Mouse (Mus musculus) NIH3T3 (cell line): ENCODE measurements around the gene Stmn1.
A peak's percentile ranks its signal among the peaks of the same experiment; 100 is the strongest.

Experiments used
- DNase-seq: peaks from one replicate; pipeline ENCODE4 v3.0.0-alpha.2; 2012; ENCODE audit warnings: low read depth

Gene Stmn1

DNA sequence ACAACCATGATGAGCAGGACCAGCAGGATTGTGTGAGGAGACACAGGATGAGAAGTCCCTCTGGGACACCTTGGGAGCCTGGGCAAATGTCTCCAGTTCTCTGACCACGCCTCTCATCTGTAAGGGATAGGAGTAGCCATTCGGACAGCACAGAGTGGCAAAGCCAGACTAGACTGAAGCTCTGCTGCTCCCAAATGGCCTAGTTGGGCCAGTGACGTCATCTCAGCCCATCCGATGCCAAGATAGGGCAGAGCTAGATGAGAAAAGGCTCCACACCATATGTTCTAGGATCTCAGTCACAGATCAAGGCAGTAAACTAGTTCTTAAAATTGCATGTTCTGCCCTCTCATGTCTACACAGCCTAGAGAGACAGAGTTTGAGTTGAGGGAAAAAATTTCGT, 9.3 kb upstream of the Stmn1 start:
- DNase-seq, result peak; percentile 26

- no peak for DNase-seq
Measured at GRCm38 (mm10) chr4:134460277-134460676, 7.8 kb upstream of the Stmn1 start.

GRCm38 (mm10) chr4:134461252-134461651, 6.9 kb upstream of the Stmn1 start:
- no peak for DNase-seq

DNA sequence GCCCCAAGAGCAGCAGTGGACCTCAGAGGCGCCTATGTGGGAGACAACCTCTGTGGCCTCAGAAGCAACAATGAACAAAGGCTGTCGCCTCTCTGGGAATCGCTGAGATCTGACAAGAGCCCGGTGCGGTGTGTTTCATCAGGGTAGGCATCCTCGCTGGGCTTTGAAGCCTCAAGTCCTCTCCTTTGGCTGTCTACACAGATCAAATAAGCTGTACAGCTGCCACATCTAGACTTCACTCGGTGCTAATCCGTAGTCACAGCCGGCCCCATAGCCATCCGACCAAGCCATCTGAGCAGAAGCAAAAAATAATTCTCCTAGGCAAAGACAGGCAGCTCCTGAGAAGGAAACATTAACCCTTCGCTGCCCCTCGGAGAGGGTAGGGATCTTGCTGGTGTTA, 2.3 kb upstream of the Stmn1 start:
- no peak for DNase-seq

DNA sequence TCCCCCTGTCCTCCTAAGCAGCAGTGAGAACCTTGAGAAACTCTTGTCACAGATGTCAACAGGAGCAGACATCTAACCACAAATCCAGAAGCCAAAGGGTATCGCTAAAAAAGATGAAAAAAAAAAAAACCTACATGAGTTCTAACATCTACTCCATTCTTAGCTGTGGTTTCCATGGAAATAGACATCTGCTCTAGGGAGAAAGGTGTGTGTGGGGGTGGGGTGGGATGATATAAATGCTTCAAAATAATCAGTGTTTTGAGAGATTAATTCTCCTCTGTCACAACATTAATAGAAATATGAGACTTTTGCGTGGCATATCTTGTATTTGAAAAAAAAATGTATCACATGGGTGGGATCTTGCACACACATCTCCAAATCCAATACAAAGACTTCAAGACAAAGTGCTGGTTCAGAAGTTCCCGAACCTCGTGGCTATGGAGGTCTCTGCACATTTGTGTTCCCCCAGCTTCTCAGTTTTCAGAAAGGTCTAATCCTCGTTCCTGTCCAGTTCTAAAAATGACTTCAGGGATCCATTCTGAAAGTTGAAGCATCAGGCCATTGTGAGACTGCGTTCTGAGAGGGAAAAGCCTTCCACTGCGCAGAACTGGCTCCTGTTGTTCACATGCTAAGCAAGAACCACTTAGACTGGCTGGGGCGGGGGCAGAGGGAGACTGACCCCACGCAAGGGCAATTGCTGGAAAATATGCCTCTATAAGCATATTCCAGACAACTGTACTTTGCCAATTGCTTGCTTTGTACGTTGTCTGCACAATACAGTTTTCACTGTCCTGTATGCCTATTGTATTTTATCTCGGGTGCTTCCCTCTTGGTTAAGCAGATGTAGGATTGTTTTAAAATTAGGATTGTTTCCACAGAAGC, 1.5 kb upstream of the Stmn1 start:
- DNase-seq, result no peak

- no peak for DNase-seq
Measured at GRCm38 (mm10) chr4:134467435-134468214, 495 bp upstream of the Stmn1 start.

DNA sequence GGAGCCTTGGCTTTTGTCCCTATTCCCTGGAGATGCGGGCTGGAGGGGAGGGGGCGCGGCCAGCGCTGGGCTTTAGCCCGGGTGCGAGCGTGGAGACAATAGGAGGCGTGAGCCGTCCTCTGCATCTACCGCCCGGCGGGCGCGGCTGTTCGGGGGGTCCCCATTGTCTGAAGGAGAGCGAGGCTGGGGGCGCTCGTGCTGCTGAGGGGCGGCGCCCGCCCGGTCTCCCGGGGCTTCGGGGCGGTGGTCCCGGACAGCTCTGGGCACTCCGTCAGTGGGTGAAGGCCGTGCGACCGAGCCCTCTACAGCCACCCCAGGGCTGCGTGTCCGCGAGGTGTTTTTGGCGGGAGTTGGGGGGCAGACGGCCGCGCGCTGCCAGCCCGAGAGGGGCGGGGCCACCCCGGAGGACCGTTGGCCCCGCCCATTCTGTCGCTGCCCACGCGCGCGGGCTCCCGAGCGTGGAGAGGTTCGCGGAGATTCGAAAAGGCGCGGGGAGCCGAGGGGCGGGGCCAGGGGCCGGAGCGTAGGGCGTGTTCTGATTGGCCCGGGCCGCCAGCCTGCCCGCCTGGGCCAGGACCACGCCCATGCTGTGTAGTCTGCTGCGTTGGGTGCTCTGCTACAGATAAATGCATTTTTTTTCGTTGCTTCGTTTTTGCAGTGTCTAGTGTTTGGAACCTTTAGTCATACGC, 602 bp downstream of the Stmn1 start:
- DNase-seq, result peak; percentile 93

- DNase-seq, result peak; percentile 28
Measured at GRCm38 (mm10) chr4:134469341-134469796, 1.2 kb downstream of the Stmn1 start.

DNA sequence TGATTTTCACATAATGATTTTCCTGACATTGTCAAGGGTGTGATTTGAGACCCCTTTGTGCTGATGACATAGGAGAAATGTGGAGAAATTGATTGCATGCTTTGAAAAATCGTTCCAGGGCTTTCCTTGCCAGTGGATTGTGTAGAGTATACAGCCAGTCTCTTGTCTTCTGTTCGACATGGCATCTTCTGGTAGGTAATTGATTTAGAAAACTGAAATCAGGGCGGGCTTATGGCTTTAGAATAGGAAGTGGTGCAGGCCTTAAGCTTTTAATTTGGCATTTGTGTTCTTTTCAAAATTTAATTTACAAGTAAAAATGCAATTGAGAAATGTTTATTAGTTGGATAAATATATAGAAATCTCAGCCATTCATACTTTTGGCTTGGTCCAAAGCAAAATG, 1.9 kb downstream of the Stmn1 start:
- DNase-seq, result no peak

DNA sequence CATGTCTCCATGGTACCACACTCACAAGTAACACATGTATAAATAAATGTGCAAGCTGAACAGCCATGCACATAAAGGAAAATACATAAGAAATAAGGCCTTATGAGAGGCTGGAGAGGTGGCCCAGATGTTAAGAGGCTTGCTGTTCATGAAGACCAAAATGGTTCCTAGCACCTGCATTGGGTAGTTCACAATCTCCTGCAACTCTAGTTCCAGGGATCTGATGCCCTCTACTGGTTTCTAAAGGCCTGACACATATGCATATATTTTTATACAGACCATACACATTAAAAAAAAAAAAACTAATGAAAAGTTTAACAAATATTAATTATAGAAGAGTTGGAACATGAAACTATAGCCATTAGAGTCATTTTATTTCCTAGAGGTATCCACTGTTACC, 3.3 kb downstream of the Stmn1 start:
- peak; percentile 22 for DNase-seq

DNA sequence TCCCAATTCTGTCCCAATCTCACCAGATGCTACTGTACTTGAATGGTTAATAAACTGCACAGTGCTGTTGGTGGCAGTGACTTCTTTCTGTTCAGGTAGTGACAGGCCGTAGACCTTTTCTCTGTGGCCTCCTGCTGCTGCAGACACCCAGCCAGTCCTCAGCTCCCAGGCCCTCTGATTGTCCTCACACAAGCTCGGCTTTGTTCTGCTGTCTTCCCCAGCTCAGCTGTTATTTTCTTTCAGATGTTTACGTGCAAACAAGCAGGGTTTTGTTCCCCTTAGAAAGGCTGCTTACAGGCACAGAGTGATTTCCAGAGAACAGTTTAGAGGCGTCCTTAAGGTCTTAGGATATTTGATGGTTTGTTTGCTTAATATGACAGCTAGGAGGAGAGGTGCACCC, 5.6 kb downstream of the Stmn1 start:
- DNase-seq, result no peak

- no peak for DNase-seq
Measured at GRCm38 (mm10) chr4:134474240-134474639, 6.1 kb downstream of the Stmn1 start.

DNA sequence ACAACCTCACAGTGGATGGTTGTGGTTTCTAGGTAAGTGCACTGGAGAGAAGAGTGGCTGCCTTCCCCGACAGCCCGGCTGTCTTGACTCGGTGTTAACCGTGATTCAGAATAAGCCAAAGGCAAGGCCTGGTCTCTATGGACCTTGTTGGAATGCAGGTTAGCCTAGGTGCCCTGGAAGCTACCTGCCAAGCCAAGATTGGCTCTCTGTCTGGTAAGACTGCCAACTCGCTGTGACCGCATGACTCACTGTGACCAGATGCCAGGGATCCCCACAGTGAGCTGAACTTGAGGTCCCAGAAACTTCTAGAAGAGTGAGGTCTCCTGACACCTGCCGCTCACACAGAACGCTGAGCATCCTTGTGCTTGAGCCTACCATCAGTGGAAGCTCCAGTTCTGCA, 8.8 kb downstream of the Stmn1 start:
- DNase-seq, result no peak

- peak; percentile 90 for DNase-seq
Measured at GRCm38 (mm10) chr4:134478031-134478430, 9.9 kb downstream of the Stmn1 start.

- DNase-seq, result no peak
Measured at GRCm38 (mm10) chr4:134479839-134480238, 11.7 kb downstream of the Stmn1 start.

GRCm38 (mm10) chr4:134480864-134481263, 12.7 kb downstream of the Stmn1 start:
- DNase-seq, result peak; percentile 80

- no peak for DNase-seq
Measured at GRCm38 (mm10) chr4:134481270-134481669, 13.2 kb downstream of the Stmn1 start.

GRCm38 (mm10) chr4:134482442-134482841, 14.3 kb downstream of the Stmn1 start:
- peak; percentile 73 for DNase-seq

GRCm38 (mm10) chr4:134483078-134483688, 15.1 kb downstream of the Stmn1 start:
- DNase-seq, result no peak

DNA sequence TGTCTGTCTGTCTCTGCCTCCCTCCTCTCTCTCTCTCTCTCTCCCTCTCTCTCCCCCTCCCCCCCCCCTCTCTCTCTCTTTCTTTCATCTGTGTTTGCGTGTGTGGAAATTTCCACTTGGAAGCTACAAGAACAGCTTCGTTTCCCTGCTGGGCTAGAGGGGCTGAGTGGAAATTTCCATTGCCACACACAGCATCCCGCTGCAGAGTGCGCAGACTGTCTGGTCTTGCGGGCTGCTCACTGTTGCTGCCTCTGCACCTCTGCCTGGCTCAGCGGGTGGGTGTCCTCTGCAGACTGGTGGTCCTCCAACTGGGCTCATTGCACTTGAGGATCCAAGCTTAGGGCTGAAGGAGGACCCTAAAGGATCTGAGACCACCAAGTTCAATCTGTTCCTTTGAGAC, 15.6 kb downstream of the Stmn1 start:
- no peak for DNase-seq

DNA sequence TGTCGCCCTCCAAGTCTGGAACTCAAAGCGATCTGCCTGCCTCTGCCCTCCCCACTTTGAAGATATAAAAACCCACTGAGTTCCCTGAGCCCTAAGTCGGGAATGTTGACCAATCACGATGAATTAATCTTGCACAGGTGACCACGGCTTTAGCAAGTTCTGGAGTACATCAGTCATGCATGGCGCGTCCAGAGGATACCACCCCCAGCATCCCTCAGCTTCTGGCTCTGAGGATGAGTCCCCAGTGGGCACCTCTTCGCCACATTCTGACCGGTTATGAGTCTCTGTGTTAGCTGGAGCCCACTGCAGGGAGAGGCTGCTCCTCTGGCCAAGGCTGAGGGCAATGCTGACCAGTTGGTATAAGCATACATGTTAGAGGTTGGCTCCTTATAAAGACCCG, 16.1 kb downstream of the Stmn1 start:
- DNase-seq, result no peak
